Mouse (Mus musculus): ENCODE measurements around the gene G2e3. TPM values are rescaled to one million over a fixed set of nuclear protein-coding genes. Genes with fewer than 3 reads are reported as not detected.
A peak's percentile ranks its signal among the peaks of the same experiment; 100 is the strongest.

G2e3 gene
- total and polyA plus RNA-seq, 3 experiments = 10.6 to 42.5 (median 11.3) TPM

GRCm38 (mm10) chr12:51402060-51402698 is 54.3 kb downstream of the G2e3 start:
- no peak overlapping the region for H3K27ac ChIP-seq (ENCODE audit: control insufficient read depth, low read depth, low read length)
- no peak overlapping the region for H3K4me3 ChIP-seq (ENCODE audit: control insufficient read depth in 1 of 2, insufficient read depth in 1 of 2, low read depth in 2 of 2, low read length in 2 of 2)
- DNase-seq (ENCODE audit: low read depth, low spot score) = peak; percentile 34
- H3K4me1 ChIP-seq (ENCODE audit: control insufficient read depth in 1 of 2, insufficient read depth in 2 of 2, low read length in 2 of 2) = no peaks in the 10 kb centered on the region
- H3K36me3 ChIP-seq (ENCODE audit: control insufficient read depth in 1 of 2, insufficient read depth in 2 of 2, low read length in 2 of 2) = peaks cover 0 to 15% of the 10 kb centered on the region in 2 experiments; a peak in 3 of 4 replicates
- H3K9ac ChIP-seq (ENCODE audit: control insufficient read depth, low read depth, low read length, poor library complexity, severe bottlenecking) = no peak overlapping the region
- H3K79me2 ChIP-seq (ENCODE audit: control insufficient read depth, insufficient read depth, low read length, poor library complexity) = no peaks in the 10 kb centered on the region
- H3K27me3 ChIP-seq (ENCODE audit: control insufficient read depth in 1 of 2, insufficient read depth in 2 of 2, low read length in 2 of 2) = no peaks in the 10 kb centered on the region
- peak; percentile 57 for TF ChIP-seq SMC3 (IDR thresholded peaks at IDR 0.05; ENCODE audit: low read depth, low read length)
- TF ChIP-seq CTCF (IDR thresholded peaks at IDR 0.05 in 2 of 3, conservative IDR thresholded peaks at IDR 0.05 in 1 of 3; ENCODE audit: control insufficient read depth in 1 of 3, insufficient read depth in 1 of 3, low read depth in 2 of 3, low read length in 3 of 3, poor library complexity in 1 of 3, severe bottlenecking in 1 of 3) = peak in 2 of 3 experiments; percentile 27 to 48; a peak in 4 of 6 replicates
- peak; percentile 36 for TF ChIP-seq RAD21 (IDR thresholded peaks at IDR 0.05; ENCODE audit: low read depth, low read length)
- no peak for TF ChIP-seq MYB (IDR thresholded peaks at IDR 0.05; ENCODE audit: low read depth, low read length)
- TF ChIP-seq MAX (IDR thresholded peaks at IDR 0.05; ENCODE audit: low read length) = no peak
- TF ChIP-seq ZC3H11A (IDR thresholded peaks at IDR 0.05; ENCODE audit: low read depth, low read length) = 0 out of 2 replicates have a peak, but pooled peaks have one; percentile 5
- H3K9me3 ChIP-seq (replicated peaks; ENCODE audit: insufficient read depth, low read length) = no peaks in the 10 kb centered on the region

DNA sequence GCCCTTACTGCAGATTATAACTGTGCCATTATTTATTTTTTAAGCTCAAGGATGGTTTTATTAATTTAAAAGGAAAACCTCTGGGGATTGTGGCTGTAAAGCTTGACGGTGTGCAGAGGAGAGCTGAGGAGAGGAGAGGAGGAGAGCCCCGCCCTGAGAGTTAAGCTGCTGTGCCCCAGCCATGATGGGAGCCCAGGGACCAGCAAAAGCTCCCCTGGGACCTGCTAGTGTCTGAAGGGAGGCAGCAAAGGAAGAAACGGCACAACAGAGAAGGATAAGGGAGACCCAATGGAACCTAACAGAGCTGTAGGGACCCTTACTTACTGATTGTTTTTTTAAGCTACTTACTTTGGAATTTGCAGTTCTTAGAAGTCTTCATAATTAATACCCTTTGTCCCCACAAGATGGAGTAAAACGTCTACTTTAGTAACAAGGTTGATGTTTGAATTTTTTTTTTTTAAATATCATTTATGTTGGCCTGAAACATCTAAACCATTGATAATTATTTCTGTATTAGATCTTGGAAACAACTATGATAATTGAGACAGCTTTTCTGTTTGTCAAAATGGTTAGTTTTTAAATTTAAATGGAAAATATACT is 56.2 kb downstream of the G2e3 start:
- H3K27me3 ChIP-seq (ENCODE audit: control insufficient read depth in 1 of 2, insufficient read depth in 2 of 2, low read length in 2 of 2) = no peaks in the 10 kb centered on the region
- H3K36me3 ChIP-seq (ENCODE audit: control insufficient read depth in 1 of 2, insufficient read depth in 2 of 2, low read length in 2 of 2) = peaks cover 0 to 11% of the 10 kb centered on the region in 2 experiments; a peak in 3 of 4 replicates
- no peaks in the 10 kb centered on the region for H3K9me3 ChIP-seq (replicated peaks; ENCODE audit: insufficient read depth, low read length)
- H3K27ac ChIP-seq (ENCODE audit: control insufficient read depth, low read depth, low read length) = no peak overlapping the region
- H3K79me2 ChIP-seq (ENCODE audit: control insufficient read depth, insufficient read depth, low read length, poor library complexity) = no peaks in the 10 kb centered on the region
- H3K4me1 ChIP-seq (ENCODE audit: control insufficient read depth in 1 of 2, insufficient read depth in 2 of 2, low read length in 2 of 2) = no peaks in the 10 kb centered on the region
- no peak overlapping the region for H3K4me3 ChIP-seq (ENCODE audit: control insufficient read depth in 1 of 2, insufficient read depth in 1 of 2, low read depth in 2 of 2, low read length in 2 of 2)
- H3K9ac ChIP-seq (ENCODE audit: control insufficient read depth, low read depth, low read length, poor library complexity, severe bottlenecking) = no peak overlapping the region
- DNase-seq (ENCODE audit: low read depth, low spot score) = peak; percentile 51
- no peak for TF ChIP-seq SIN3A (IDR thresholded peaks at IDR 0.05; ENCODE audit: low read length)
- no peak for TF ChIP-seq E2F4 (IDR thresholded peaks at IDR 0.05; ENCODE audit: borderline replicate concordance, low read depth, low read length)
- TF ChIP-seq POLR2A (IDR thresholded peaks at IDR 0.05; ENCODE audit: control insufficient read depth in 1 of 2, insufficient read depth in 1 of 2, low read depth in 1 of 2, low read length in 2 of 2, poor library complexity in 1 of 2) = no peak
- no peak for TF ChIP-seq GATA1 (IDR thresholded peaks at IDR 0.05; ENCODE audit: low read depth, low read length)
- TF ChIP-seq HCFC1 (IDR thresholded peaks at IDR 0.05; ENCODE audit: low read depth, low read length) = no peak
- TF ChIP-seq BHLHE40 (IDR thresholded peaks at IDR 0.05; ENCODE audit: borderline replicate concordance, low read depth, low read length) = no peak
- TF ChIP-seq RCOR1 (IDR thresholded peaks at IDR 0.05; ENCODE audit: low read depth, low read length) = no peak
- TF ChIP-seq MAZ (IDR thresholded peaks at IDR 0.05; ENCODE audit: low read depth, low read length) = no peak
- peak; percentile 42 for TF ChIP-seq SMC3 (IDR thresholded peaks at IDR 0.05; ENCODE audit: low read depth, low read length)
- TF ChIP-seq ZKSCAN1 (IDR thresholded peaks at IDR 0.05; ENCODE audit: low read depth, low read length) = no peak
- TF ChIP-seq TCF12 (IDR thresholded peaks at IDR 0.05; ENCODE audit: low read depth, low read length) = no peak
- TF ChIP-seq MAFK (IDR thresholded peaks at IDR 0.05; ENCODE audit: borderline replicate concordance, low read depth, low read length) = no peak
- no peak for TF ChIP-seq GABPA (IDR thresholded peaks at IDR 0.05; ENCODE audit: low read depth, low read length)
- no peak for TF ChIP-seq MXI1 (IDR thresholded peaks at IDR 0.05; ENCODE audit: low read depth, low read length)
- no peak for TF ChIP-seq CHD2 (IDR thresholded peaks at IDR 0.05; ENCODE audit: low read length)
- TF ChIP-seq MAX (IDR thresholded peaks at IDR 0.05; ENCODE audit: low read length) = no peak
- TF ChIP-seq NELFE (IDR thresholded peaks at IDR 0.05; ENCODE audit: low read depth, low read length) = no peak
- peak; percentile 62 for TF ChIP-seq RAD21 (IDR thresholded peaks at IDR 0.05; ENCODE audit: low read depth, low read length)
- peak; percentile 86 for TF ChIP-seq ZNF384 (IDR thresholded peaks at IDR 0.05; ENCODE audit: low read depth, low read length)
- peak in 1 of 3 experiments; percentile 50; a peak in 2 of 6 replicates for TF ChIP-seq CTCF (IDR thresholded peaks at IDR 0.05 in 2 of 3, conservative IDR thresholded peaks at IDR 0.05 in 1 of 3; ENCODE audit: control insufficient read depth in 1 of 3, insufficient read depth in 1 of 3, low read depth in 2 of 3, low read length in 3 of 3, poor library complexity in 1 of 3, severe bottlenecking in 1 of 3)
- TF ChIP-seq EP300 (IDR thresholded peaks at IDR 0.05; ENCODE audit: low read depth in 1 of 2, low read length in 2 of 2) = no peak
- no peak for TF ChIP-seq JUND (IDR thresholded peaks at IDR 0.05; ENCODE audit: low read depth, low read length)
- no peak for TF ChIP-seq ETS1 (IDR thresholded peaks at IDR 0.05; ENCODE audit: low read depth, low read length)
- TF ChIP-seq ZC3H11A (IDR thresholded peaks at IDR 0.05; ENCODE audit: low read depth, low read length) = peak; percentile 26; the same call in 1 of the 2 replicates
- TF ChIP-seq ZMIZ1 (IDR thresholded peaks at IDR 0.05; ENCODE audit: low read depth, low read length) = no peak
- TF ChIP-seq USF1 (IDR thresholded peaks at IDR 0.05; ENCODE audit: low read depth, low read length) = no peak
- no peak for TF ChIP-seq TAL1 (IDR thresholded peaks at IDR 0.05; ENCODE audit: low read length)
- no peak for TF ChIP-seq CHD1 (IDR thresholded peaks at IDR 0.05; ENCODE audit: low read depth, low read length)

Data from MEL (cell line).